In genomic region chr14:79529581-79530554, GRCm38 (mm10) we compare ENCODE assay signal across 10 mouse cellular contexts. TPM values are rescaled to one million over a fixed set of nuclear protein-coding genes. Genes with fewer than 3 reads are reported as not detected.
DNase-seq lines count a peak whose midpoint lies in the region; ATAC-seq and TF ChIP-seq lines count a peak whose summit lies in the region.
"Had no signal": no experiment of that assay in that cellular context is flagged by ENCODE, and none has a peak within 500 bp of the region (broad histone marks: within the 10 kb centered on the region; RNA-seq: fewer than 3 reads in every experiment).

No protein-coding gene starts in this region.

- peak overlapping the region; percentile 47; the same call in 1 of the 2 replicates for H3K9ac ChIP-seq in liver, postnatal 0 days (replicated peaks)
- H3K9ac ChIP-seq: embryonic facial prominence, embryonic 15.5 days; lung, embryonic 14.5 days had no signal

- intact Hi-C loops in gastrocnemius, adult 2 months (cut with DNase I), result no loop called here

- TF ChIP-seq EP300 in liver, postnatal 0 days (IDR thresholded peaks at IDR 0.05; ENCODE audit: low read depth), result peak; percentile 79

- no peaks in the 10 kb centered on the region for H3K9me3 ChIP-seq in liver, postnatal 0 days (ENCODE audit: low read length)
- H3K9me3 ChIP-seq: embryonic facial prominence, embryonic 15.5 days had no signal

- ATAC-seq in liver, postnatal 0 days, result peak; percentile 90

- WGBS in thymus, adult 2 months, result 35% methylated on average over 10 of the region's 10 CpGs
- 44% methylated on average over 10 of the region's 10 CpGs for WGBS in liver, postnatal 0 days (ENCODE audit: insufficient replicate concordance)

- H3K4me3 ChIP-seq in thymus, adult 2 months (ENCODE audit: control insufficient read depth, insufficient read depth, low read length), result no peak overlapping the region
- H3K4me3 ChIP-seq in liver, postnatal 0 days (ENCODE audit: low read depth, low read length), result no peak overlapping the region
- no peak overlapping the region for H3K4me3 ChIP-seq in gastrocnemius, adult 2 months
- H3K4me3 ChIP-seq: embryonic facial prominence, embryonic 15.5 days had no signal

- H3K27me3 ChIP-seq in thymus, adult 2 months (ENCODE audit: control insufficient read depth, insufficient read depth, low read length), result no peaks in the 10 kb centered on the region
- no peaks in the 10 kb centered on the region for H3K27me3 ChIP-seq in liver, postnatal 0 days (ENCODE audit: insufficient read depth, low read length)
- H3K27me3 ChIP-seq: embryonic facial prominence, embryonic 15.5 days had no signal

- peak overlapping the region; percentile 53 for H3K27ac ChIP-seq in thymus, adult 2 months (ENCODE audit: control insufficient read depth, insufficient read depth, low read length)
- peak overlapping the region; percentile 74 for H3K27ac ChIP-seq in liver, postnatal 0 days (ENCODE audit: low read depth)
- no peak overlapping the region for H3K27ac ChIP-seq in gastrocnemius, adult 2 months
- H3K27ac ChIP-seq: embryonic facial prominence, embryonic 15.5 days had no signal

- no peak for TF ChIP-seq POLR2A in thymus, adult 2 months (IDR thresholded peaks at IDR 0.05; ENCODE audit: control insufficient read depth, extremely low read depth, insufficient read depth, low read length, poor library complexity)

- peak overlapping the region; percentile 52 for H3K4me2 ChIP-seq in liver, postnatal 0 days (ENCODE audit: low read depth, low read length)
- H3K4me2 ChIP-seq: embryonic facial prominence, embryonic 15.5 days; lung, embryonic 14.5 days had no signal

- peaks cover 31% of the 10 kb centered on the region for H3K4me1 ChIP-seq in thymus, adult 2 months (replicated peaks; ENCODE audit: control insufficient read depth, insufficient read depth, low read length)
- peaks cover 44% of the 10 kb centered on the region for H3K4me1 ChIP-seq in liver, postnatal 0 days (ENCODE audit: insufficient read depth)
- H3K4me1 ChIP-seq: embryonic facial prominence, embryonic 15.5 days had no signal

- peaks cover 8% of the 10 kb centered on the region; the same call in 1 of the 2 replicates for H3K36me3 ChIP-seq in thymus, adult 2 months (ENCODE audit: control insufficient read depth, insufficient read depth, low read length)
- H3K36me3 ChIP-seq in liver, postnatal 0 days (replicated peaks; ENCODE audit: insufficient read depth, low read length), result peaks cover 11% of the 10 kb centered on the region; the same call in 1 of the 2 replicates
- H3K36me3 ChIP-seq: embryonic facial prominence, embryonic 15.5 days had no signal

- DNase-seq in thymus, adult 2 months, result peak; percentile 39
- DNase-seq in thymus, postnatal 4 days, result no peak
- peak; percentile 85 for DNase-seq in c-Kit-positive CD71-positive TER-119-positive erythroid progenitor cells, embryonic 14.5 days (ENCODE audit: low spot score)
- DNase-seq in liver, postnatal 0 days, result peak; percentile 52
- DNase-seq in frontal cortex, adult 2 months (ENCODE audit: extremely low spot score in 1 of 2, low spot score in 1 of 2), result no peak
- no peak for DNase-seq in cerebellum, adult 18-20 months
- no peak for DNase-seq in gastrocnemius, adult 2 months
- DNase-seq: gastrocnemius, postnatal 14 days; lung, embryonic 14.5 days had no signal

- TF ChIP-seq CTCF in thymus, adult 2 months (IDR thresholded peaks at IDR 0.05; ENCODE audit: borderline replicate concordance, control insufficient read depth, extremely low read depth, insufficient read depth, low read length, poor library complexity), result no peak
- peak; percentile 23; the same call in 1 of the 2 replicates for TF ChIP-seq CTCF in liver, postnatal 0 days (IDR thresholded peaks at IDR 0.05; ENCODE audit: low read depth)
- no peak for TF ChIP-seq CTCF in gastrocnemius, adult 2 months (IDR thresholded peaks at IDR 0.05)

RNA-seq across cellular contexts. Expression of gene Wbp4, which starts 48.5 kb away (rescaled TPM):
- 7.3 TPM in 2 replicates for polyA plus RNA-seq in thymus, adult 2 months (2012; rRNA removed)
- polyA plus RNA-seq in liver, postnatal 0 days (2015; fragmentation: Nextera tagmentation; extraction: Ambion mirVana), result 15.1 and 16.2 TPM in 2 replicates
- 27.1 and 30.3 TPM in 2 replicates for polyA plus RNA-seq in frontal cortex, adult 2 months (2012; rRNA removed)
- 10 to 100 TPM; 19.3 to 25.7 TPM for total RNA-seq in gastrocnemius, adult 2 months (2021)

RNA-seq across cellular contexts. Expression of gene Elf1, which starts 48.9 kb away (rescaled TPM):
- polyA plus RNA-seq in thymus, adult 2 months (2012; rRNA removed), result 71.4 and 75.9 TPM in 2 replicates
- polyA plus RNA-seq in liver, postnatal 0 days (2015; fragmentation: Nextera tagmentation; extraction: Ambion mirVana), result 9.0 and 11.0 TPM in 2 replicates
- polyA plus RNA-seq in frontal cortex, adult 2 months (2012; rRNA removed), result 4.5 and 5.9 TPM in 2 replicates
- total RNA-seq in gastrocnemius, adult 2 months (2021), result 1 to 10 TPM; 4.6 to 6.0 TPM

RNA-seq across cellular contexts. Expression of gene Sugt1, which starts 57.6 kb away (rescaled TPM):
- polyA plus RNA-seq in thymus, adult 2 months (2012; rRNA removed), result 6.2 and 10.2 TPM in 2 replicates
- 33.2 and 33.5 TPM in 2 replicates for polyA plus RNA-seq in liver, postnatal 0 days (2015; fragmentation: Nextera tagmentation; extraction: Ambion mirVana)
- polyA plus RNA-seq in frontal cortex, adult 2 months (2012; rRNA removed), result 37.5 and 39.0 TPM in 2 replicates
- 10 to 100 TPM; 96.5 to 97.2 TPM for total RNA-seq in gastrocnemius, adult 2 months (2021)

Comparison
In these comparisons a context has a peak if more than half of its experiments do, and no peak if none do; other contexts are left out.
1. DNase-seq: peak in thymus, adult 2 months (single experiment), c-Kit-positive CD71-positive TER-119-positive erythroid progenitor cells, embryonic 14.5 days (single experiment) and liver, postnatal 0 days (single experiment); none in thymus, postnatal 4 days (single experiment), frontal cortex, adult 2 months (0 of 2), cerebellum, adult 18-20 months (0 of 2) and gastrocnemius, adult 2 months (single experiment).